Mouse (Mus musculus) kidney, adult 2 months (tissue): ENCODE results near the gene Kcnn1.

Experiments used
- CTCF ChIP-seq: fragments of 200-500 bp; conservative IDR thresholded peaks from 2 replicates; pipeline ENCODE4 v1.5.1; 2011; ENCODE audit warnings: low read depth, mild to moderate bottlenecking, control low read depth, low read length, moderate library complexity, mixed read lengths; ENCODE audit not compliant: insufficient read depth, insufficient read length
- POLR2A ChIP-seq: fragments of 200-500 bp; IDR thresholded peaks from one replicate; pipeline ENCODE4 v1.6.1; 2011; ENCODE audit warnings: low read depth, low read length, control low read depth

DNA sequence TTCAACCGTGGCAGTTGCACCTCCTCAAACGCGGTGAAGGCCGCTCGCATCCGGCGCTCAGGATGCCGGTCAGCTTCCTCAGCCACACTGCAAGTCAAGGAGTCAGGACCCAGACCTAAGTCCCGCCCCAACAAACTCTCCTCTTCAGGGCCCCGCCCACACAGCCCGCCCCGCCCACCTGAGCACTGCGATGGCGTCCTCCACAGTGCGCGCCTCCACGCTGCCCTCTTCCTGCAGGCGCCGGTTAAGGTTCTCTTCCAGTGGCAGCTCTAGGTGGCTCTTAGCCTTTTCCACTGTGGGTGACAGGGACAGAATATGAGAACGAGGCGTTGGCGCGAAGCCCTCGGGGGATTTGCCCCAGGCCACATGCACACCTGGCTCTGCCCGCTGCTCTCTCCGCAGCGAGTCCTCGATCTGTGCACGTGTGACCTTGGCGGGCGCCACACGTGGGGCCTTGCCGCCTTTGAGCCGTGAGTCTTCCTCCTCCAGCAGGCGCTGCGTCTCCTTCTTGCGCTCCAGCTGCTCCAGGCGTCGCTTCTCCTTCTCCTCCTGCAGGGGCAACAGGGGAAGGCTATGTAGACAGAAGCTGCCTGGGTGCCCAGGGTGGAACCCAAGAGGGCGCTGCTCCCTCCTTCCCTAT, 5.6 kb upstream of the Kcnn1 start:
- TF ChIP-seq CTCF: no peak
- no peak for TF ChIP-seq POLR2A
